Mouse (Mus musculus): ENCODE data around the gene Nptn. TPM values are rescaled to one million over a fixed set of nuclear protein-coding genes. Genes with fewer than 3 reads are reported as not detected.

The Nptn gene
- polyA plus RNA-seq, 1 experiment from 2014 or later: 190 TPM

GRCm38 (mm10) chr9:58660673-58661072, 78.6 kb downstream of the Nptn start:
- Histone ChIP-seq H3K4me3 (no peak overlapping the region), H3K4me2 (no peak overlapping the region), H3K9ac (no peak overlapping the region), H3K27ac (replicated peaks) (no peak overlapping the region), H3K4me1 (replicated peaks) (no peaks in the 10 kb centered on the region), H3K36me3 (peaks cover 19% of the 10 kb centered on the region), H3K9me3 (no peaks in the 10 kb centered on the region), H3K27me3 (no peaks in the 10 kb centered on the region)
- WGBS: 99% methylated on average over 3 of the region's 3 CpGs
- ATAC-seq (ENCODE audit: low FRiP score, low read depth): no peak

- H3K27ac ChIP-seq (replicated peaks): no peak overlapping the region
- no peak overlapping the region for H3K9ac ChIP-seq
- ATAC-seq (ENCODE audit: low FRiP score, low read depth): no peak
- H3K9me3 ChIP-seq: no peaks in the 10 kb centered on the region
- peaks cover 19% of the 10 kb centered on the region for H3K36me3 ChIP-seq
- H3K27me3 ChIP-seq: no peaks in the 10 kb centered on the region
- 84% methylated on average over 4 of the region's 4 CpGs for WGBS
- H3K4me2 ChIP-seq: no peak overlapping the region
- H3K4me3 ChIP-seq: no peak overlapping the region
- no peaks in the 10 kb centered on the region for H3K4me1 ChIP-seq (replicated peaks)
These were observed 80.0 kb downstream of the Nptn start for GRCm38 (mm10) chr9:58662007-58662406.

- ATAC-seq (ENCODE audit: low FRiP score, low read depth): no peak
- Histone ChIP-seq H3K36me3 (peaks cover 19% of the 10 kb centered on the region), H3K4me3 (no peak overlapping the region), H3K9ac (no peak overlapping the region), H3K4me2 (no peak overlapping the region), H3K27me3 (no peaks in the 10 kb centered on the region), H3K27ac (replicated peaks) (no peak overlapping the region), H3K9me3 (no peaks in the 10 kb centered on the region), H3K4me1 (replicated peaks) (no peaks in the 10 kb centered on the region)
- 88% methylated on average over 3 of the region's 3 CpGs for WGBS
These were observed 80.8 kb downstream of the Nptn start for GRCm38 (mm10) chr9:58662791-58663190.

GRCm38 (mm10) chr9:58665492-58665891, 83.5 kb downstream of the Nptn start:
- no peak for ATAC-seq (ENCODE audit: low FRiP score, low read depth)
- no peak overlapping the region for H3K9ac ChIP-seq
- no peak overlapping the region for H3K4me2 ChIP-seq
- H3K36me3 ChIP-seq: peaks cover 17% of the 10 kb centered on the region
- no peaks in the 10 kb centered on the region for H3K27me3 ChIP-seq
- no peaks in the 10 kb centered on the region for H3K9me3 ChIP-seq
- H3K27ac ChIP-seq (replicated peaks): no peak overlapping the region
- H3K4me3 ChIP-seq: no peak overlapping the region
- H3K4me1 ChIP-seq (replicated peaks): no peaks in the 10 kb centered on the region
- 84% methylated on average over 9 of the region's 9 CpGs for WGBS

GRCm38 (mm10) chr9:58666191-58666590, 84.2 kb downstream of the Nptn start:
- Histone ChIP-seq H3K36me3 (peaks cover 17% of the 10 kb centered on the region), H3K9me3 (no peaks in the 10 kb centered on the region), H3K4me2 (no peak overlapping the region), H3K27ac (replicated peaks) (no peak overlapping the region), H3K9ac (no peak overlapping the region), H3K27me3 (no peaks in the 10 kb centered on the region), H3K4me1 (replicated peaks) (no peaks in the 10 kb centered on the region), H3K4me3 (no peak overlapping the region)
- WGBS: 46% methylated on average over 9 of the region's 9 CpGs
- no peak for ATAC-seq (ENCODE audit: low FRiP score, low read depth)

GRCm38 (mm10) chr9:58667244-58667643, 85.2 kb downstream of the Nptn start:
- H3K9ac ChIP-seq: no peak overlapping the region
- 56% methylated on average over 9 of the region's 9 CpGs for whole genome bisulfite sequencing
- H3K4me3 ChIP-seq: no peak overlapping the region
- no peak for ATAC-seq (ENCODE audit: low FRiP score, low read depth)
- no peaks in the 10 kb centered on the region for H3K4me1 ChIP-seq (replicated peaks)
- no peaks in the 10 kb centered on the region for H3K9me3 ChIP-seq
- peaks cover 7% of the 10 kb centered on the region; the same call in 1 of the 2 replicates for H3K36me3 ChIP-seq
- no peaks in the 10 kb centered on the region for H3K27me3 ChIP-seq
- no peak overlapping the region for H3K27ac ChIP-seq (replicated peaks)
- no peak overlapping the region for H3K4me2 ChIP-seq

GRCm38 (mm10) chr9:58668171-58668570, 86.1 kb downstream of the Nptn start:
- Histone ChIP-seq H3K9me3 (no peaks in the 10 kb centered on the region), H3K27ac (replicated peaks) (no peak overlapping the region), H3K9ac (no peak overlapping the region), H3K4me3 (no peak overlapping the region), H3K36me3 (0 out of 2 replicates have a peak, but pooled peaks cover 5% of the 10 kb centered on the region), H3K27me3 (no peaks in the 10 kb centered on the region), H3K4me2 (no peak overlapping the region), H3K4me1 (replicated peaks) (no peaks in the 10 kb centered on the region)
- 97% methylated on average over 3 of the region's 3 CpGs for WGBS
- no peak for ATAC-seq (ENCODE audit: low FRiP score, low read depth)

GRCm38 (mm10) chr9:58669071-58669470, 87.0 kb downstream of the Nptn start:
- H3K4me2 ChIP-seq: no peak overlapping the region
- H3K27me3 ChIP-seq: no peaks in the 10 kb centered on the region
- no peaks in the 10 kb centered on the region for H3K4me1 ChIP-seq (replicated peaks)
- no peaks in the 10 kb centered on the region for H3K9me3 ChIP-seq
- WGBS: 58% methylated on average over 3 of the region's 3 CpGs
- no peak for ATAC-seq (ENCODE audit: low FRiP score, low read depth)
- H3K9ac ChIP-seq: no peak overlapping the region
- H3K36me3 ChIP-seq: 0 out of 2 replicates have a peak, but pooled peaks cover 5% of the 10 kb centered on the region
- no peak overlapping the region for H3K27ac ChIP-seq (replicated peaks)
- H3K4me3 ChIP-seq: no peak overlapping the region

GRCm38 (mm10) chr9:58669819-58670218, 87.8 kb downstream of the Nptn start:
- H3K4me2 ChIP-seq: no peak overlapping the region
- no peak overlapping the region for H3K9ac ChIP-seq
- H3K9me3 ChIP-seq: no peaks in the 10 kb centered on the region
- H3K27ac ChIP-seq (replicated peaks): no peak overlapping the region
- no peaks in the 10 kb centered on the region for H3K27me3 ChIP-seq
- H3K36me3 ChIP-seq: no peaks in the 10 kb centered on the region
- ATAC-seq (ENCODE audit: low FRiP score, low read depth): no peak
- WGBS: 96% methylated on average over 6 of the region's 6 CpGs
- H3K4me1 ChIP-seq (replicated peaks): no peaks in the 10 kb centered on the region
- H3K4me3 ChIP-seq: no peak overlapping the region

GRCm38 (mm10) chr9:58672474-58672873, 90.4 kb downstream of the Nptn start:
- Histone ChIP-seq H3K4me1 (replicated peaks) (no peaks in the 10 kb centered on the region), H3K36me3 (no peaks in the 10 kb centered on the region), H3K9me3 (no peaks in the 10 kb centered on the region), H3K27me3 (no peaks in the 10 kb centered on the region), H3K27ac (replicated peaks) (no peak overlapping the region), H3K4me2 (no peak overlapping the region), H3K9ac (no peak overlapping the region), H3K4me3 (no peak overlapping the region)
- ATAC-seq (ENCODE audit: low FRiP score, low read depth): no peak
- WGBS: 48% methylated on average over 4 of the region's 4 CpGs

GRCm38 (mm10) chr9:58674736-58675135, 92.7 kb downstream of the Nptn start:
- no peak for ATAC-seq (ENCODE audit: low FRiP score, low read depth)
- H3K4me2 ChIP-seq: no peak overlapping the region
- no peak overlapping the region for H3K9ac ChIP-seq
- H3K27ac ChIP-seq (replicated peaks): no peak overlapping the region
- 77% methylated on average over 11 of the region's 11 CpGs for WGBS
- no peak overlapping the region for H3K4me3 ChIP-seq
- no peaks in the 10 kb centered on the region for H3K36me3 ChIP-seq
- H3K27me3 ChIP-seq: no peaks in the 10 kb centered on the region
- H3K9me3 ChIP-seq: no peaks in the 10 kb centered on the region
- no peaks in the 10 kb centered on the region for H3K4me1 ChIP-seq (replicated peaks)

- ATAC-seq (ENCODE audit: low FRiP score, low read depth): no peak
- H3K9ac ChIP-seq: no peak overlapping the region
- H3K4me2 ChIP-seq: no peak overlapping the region
- WGBS: 69% methylated on average over 6 of the region's 6 CpGs
- no peak overlapping the region for H3K4me3 ChIP-seq
- H3K36me3 ChIP-seq: no peaks in the 10 kb centered on the region
- no peak overlapping the region for H3K27ac ChIP-seq (replicated peaks)
- H3K27me3 ChIP-seq: no peaks in the 10 kb centered on the region
- H3K9me3 ChIP-seq: no peaks in the 10 kb centered on the region
- no peaks in the 10 kb centered on the region for H3K4me1 ChIP-seq (replicated peaks)
These were observed 93.3 kb downstream of the Nptn start for GRCm38 (mm10) chr9:58675371-58675770.

GRCm38 (mm10) chr9:58681411-58681810, 99.4 kb downstream of the Nptn start:
- Histone ChIP-seq H3K4me2 (no peak overlapping the region), H3K4me1 (replicated peaks) (no peaks in the 10 kb centered on the region), H3K4me3 (no peak overlapping the region), H3K27me3 (no peaks in the 10 kb centered on the region), H3K9me3 (no peaks in the 10 kb centered on the region), H3K9ac (no peak overlapping the region), H3K36me3 (no peaks in the 10 kb centered on the region), H3K27ac (replicated peaks) (no peak overlapping the region)
- 76% methylated on average over 2 of the region's 2 CpGs for WGBS
- ATAC-seq (ENCODE audit: low FRiP score, low read depth): no peak
